Mouse (Mus musculus): Measurements from ENCODE around the gene Sec23a.

- TF ChIP-seq CTCF (IDR thresholded peaks at IDR 0.05; ENCODE audit: borderline replicate concordance, extremely low read depth, insufficient read depth, insufficient read length) (no peak), POLR2A (IDR thresholded peaks at IDR 0.05; ENCODE audit: borderline replicate concordance, extremely low read depth, insufficient read depth, insufficient read length, poor library complexity, severe bottlenecking) (no peak)
These were observed 44.4 kb upstream of the Sec23a start for GRCm38 (mm10) chr12:59056222-59056621.

All from brain, embryonic 14.5 days (tissue).